Mouse (Mus musculus) hindbrain, embryonic 12.5 days (tissue): ENCODE measurements around the gene Gap43. TPM values are rescaled to one million over a fixed set of nuclear protein-coding genes. Genes with fewer than 3 reads are reported as not detected.
A peak's percentile ranks its signal among the peaks of the same experiment; 100 is the strongest.

Source experiments
- ATAC-seq: fragments of 200-750 bp; cut with Nextera tagmentation; 2 replicates; pipeline ENCODE4 v1.8.0; 2017; ENCODE audit warnings: moderate TSS enrichment; ENCODE audit not compliant: low FRiP score
- H3K27ac ChIP-seq: fragments of 300-500 bp; sonication (generic); 2 replicates; pipeline ENCODE4 v1.5.1; 2016; ENCODE audit warnings: mild to moderate bottlenecking
- H3K27me3 ChIP-seq: fragments of 300-500 bp; sonication (generic); 2 replicates; pipeline ENCODE4 v1.6.1; 2016; ENCODE audit warnings: mild to moderate bottlenecking
- H3K36me3 ChIP-seq: fragments of 300-500 bp; sonication (generic); 2 replicates; pipeline ENCODE4 v1.6.1; 2016; ENCODE audit warnings: mild to moderate bottlenecking
- H3K4me1 ChIP-seq: fragments of 300-500 bp; sonication (generic); 2 replicates; pipeline ENCODE4 v1.6.1; 2016
- H3K4me2 ChIP-seq: fragments of 300-500 bp; sonication (generic); replicated peaks from 2 replicates; pipeline ENCODE4 v1.6.1; 2016; ENCODE audit warnings: mild to moderate bottlenecking
- H3K4me3 ChIP-seq: fragments of 300-500 bp; sonication (generic); 2 replicates; pipeline ENCODE4 v1.5.1; 2016; ENCODE audit warnings: mild to moderate bottlenecking
- H3K9ac ChIP-seq: fragments of 300-500 bp; sonication (generic); 2 replicates; pipeline ENCODE4 v1.6.1; 2016; ENCODE audit warnings: mild to moderate bottlenecking, moderate library complexity
- H3K9me3 ChIP-seq: fragments of 300-500 bp; sonication (generic); replicated peaks from 2 replicates; pipeline ENCODE4 v1.6.1; 2016; ENCODE audit warnings: mild to moderate bottlenecking
- WGBS: fragments of 180-500 bp; shearing (Covaris S2); methylation state at CpG from one replicate; pipeline ENCODE4 v1.1.7; 2016; 5-methylcytosine and 5-hydroxymethylcytosine counted together
- polyA plus RNA-seq: library from polyadenylated mRNA; unstranded; fragments of >200 nt; fragmentation: Nextera tagmentation; extraction: Ambion mirVana; gene quantifications from 2 replicates; pipeline ENCODE4 v1.2.1, GENCODE M21; 2016

The Gap43 gene
- polyA plus RNA-seq, 1 experiment from 2014 or later, result 433 TPM

DNA sequence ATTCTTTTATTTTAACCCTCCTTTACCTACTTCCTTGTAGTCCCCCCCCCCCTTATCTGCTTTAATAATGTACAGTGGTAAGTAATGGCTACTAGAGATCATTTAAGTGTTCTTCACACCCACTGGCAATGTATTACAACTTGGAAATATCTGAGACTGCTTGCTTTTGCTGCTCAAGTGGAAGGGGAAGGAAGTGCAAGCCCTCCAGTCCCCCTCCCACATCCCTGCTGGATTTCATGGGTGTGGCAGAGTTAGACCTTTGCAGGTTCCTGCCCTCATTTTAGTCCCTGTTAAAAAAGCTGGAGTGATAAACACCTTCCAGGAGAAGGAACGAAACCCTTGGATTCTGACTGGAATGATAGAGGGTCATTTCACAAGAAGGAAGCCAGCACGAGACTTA lies 2.8 kb downstream of the Gap43 start:
- Histone ChIP-seq H3K4me2 (peak overlapping the region; percentile 65), H3K4me3 (peak overlapping the region; percentile 48), H3K36me3 (no peaks in the 10 kb centered on the region), H3K9ac (peak overlapping the region; percentile 63; the same call in 1 of the 2 replicates), H3K27me3 (no peaks in the 10 kb centered on the region), H3K27ac (peak overlapping the region; percentile 88), H3K4me1 (peaks cover 28% of the 10 kb centered on the region), H3K9me3 (no peaks in the 10 kb centered on the region)
- ATAC-seq, result no peak
- WGBS, result 31% methylated on average over 2 of the region's 2 CpGs

GRCm38 (mm10) chr16:42336610-42337009 lies 3.8 kb downstream of the Gap43 start:
- Histone ChIP-seq H3K9ac (no peak overlapping the region), H3K4me2 (peak overlapping the region; percentile 65), H3K9me3 (no peaks in the 10 kb centered on the region), H3K27ac (peak overlapping the region; percentile 26; the same call in 1 of the 2 replicates), H3K27me3 (no peaks in the 10 kb centered on the region), H3K36me3 (no peaks in the 10 kb centered on the region), H3K4me3 (peak overlapping the region; percentile 16; the same call in 1 of the 2 replicates), H3K4me1 (peaks cover 32% of the 10 kb centered on the region)
- 26% methylated on average over 2 of the region's 2 CpGs for WGBS
- no peak for ATAC-seq

- no peak for ATAC-seq
- Histone ChIP-seq H3K36me3 (no peaks in the 10 kb centered on the region), H3K9me3 (no peaks in the 10 kb centered on the region), H3K9ac (no peak overlapping the region), H3K4me2 (no peak overlapping the region), H3K4me1 (peaks cover 10% of the 10 kb centered on the region), H3K27ac (no peak overlapping the region), H3K27me3 (no peaks in the 10 kb centered on the region), H3K4me3 (no peak overlapping the region)
- WGBS, result 30% methylated on average over 4 of the region's 4 CpGs
Observed at GRCm38 (mm10) chr16:42332321-42332720, 8.1 kb downstream of the Gap43 start.

DNA sequence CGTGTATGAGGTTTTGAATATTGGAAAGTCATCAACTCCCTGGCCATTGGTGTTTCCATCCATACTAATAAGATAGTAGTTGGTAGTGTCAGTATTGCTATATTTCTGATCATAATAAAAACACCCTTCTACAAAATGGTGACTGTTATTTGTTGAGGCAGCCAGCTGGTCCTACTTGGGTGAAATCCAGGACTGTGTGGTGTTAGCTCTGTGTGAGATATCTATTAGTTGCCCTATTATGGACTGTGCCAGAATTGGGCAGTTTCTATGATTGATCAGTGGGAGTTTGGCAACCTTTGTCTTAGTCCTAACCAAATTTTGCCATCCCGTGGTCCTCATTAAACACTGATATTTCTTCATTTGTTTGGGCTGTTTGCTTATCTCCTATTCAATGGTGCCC lies 14.3 kb downstream of the Gap43 start:
- 86% methylated on average over 2 of the region's 2 CpGs for WGBS
- Histone ChIP-seq H3K4me3 (no peak overlapping the region), H3K9me3 (no peaks in the 10 kb centered on the region), H3K36me3 (no peaks in the 10 kb centered on the region), H3K27me3 (no peaks in the 10 kb centered on the region), H3K4me2 (no peak overlapping the region), H3K4me1 (no peaks in the 10 kb centered on the region), H3K27ac (no peak overlapping the region), H3K9ac (no peak overlapping the region)
- ATAC-seq, result no peak

GRCm38 (mm10) chr16:42325536-42325935 lies 14.9 kb downstream of the Gap43 start:
- ATAC-seq, result no peak

GRCm38 (mm10) chr16:42319831-42320230 lies 20.6 kb downstream of the Gap43 start:
- no peak overlapping the region for H3K9ac ChIP-seq
- H3K4me1 ChIP-seq, result no peaks in the 10 kb centered on the region
- H3K9me3 ChIP-seq, result no peaks in the 10 kb centered on the region
- no peaks in the 10 kb centered on the region for H3K27me3 ChIP-seq
- H3K4me3 ChIP-seq, result no peak overlapping the region
- H3K27ac ChIP-seq, result no peak overlapping the region
- ATAC-seq, result no peak
- H3K4me2 ChIP-seq, result no peak overlapping the region
- H3K36me3 ChIP-seq, result no peaks in the 10 kb centered on the region

More at GRCm38 (mm10) chr16:42325536-42325935, 14.9 kb downstream of the Gap43 start:
- Histone ChIP-seq H3K9ac (no peak overlapping the region), H3K27ac (no peak overlapping the region), H3K4me1 (no peaks in the 10 kb centered on the region), H3K9me3 (no peaks in the 10 kb centered on the region), H3K4me3 (no peak overlapping the region), H3K36me3 (no peaks in the 10 kb centered on the region), H3K27me3 (no peaks in the 10 kb centered on the region), H3K4me2 (no peak overlapping the region)

DNA sequence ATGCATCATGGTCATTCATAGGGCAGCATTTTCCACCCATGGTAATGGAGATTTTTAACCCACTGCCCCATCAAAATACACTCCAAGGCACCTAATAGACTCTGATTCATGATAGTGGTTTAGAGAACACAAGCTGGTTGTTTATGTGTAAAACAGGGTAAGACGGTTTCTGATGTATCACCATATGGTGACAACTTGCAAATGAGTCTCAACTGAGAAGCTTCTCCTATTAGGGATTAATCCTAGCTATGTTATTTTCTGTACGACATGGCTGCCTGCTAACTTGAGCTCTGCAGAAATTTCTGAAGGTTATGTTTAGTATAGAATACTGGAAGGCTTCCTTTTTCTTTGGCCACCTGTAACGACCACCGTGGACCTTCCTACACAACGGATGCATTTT lies 21.1 kb downstream of the Gap43 start:
- Histone ChIP-seq H3K27ac (no peak overlapping the region), H3K36me3 (no peaks in the 10 kb centered on the region), H3K4me1 (no peaks in the 10 kb centered on the region), H3K4me3 (no peak overlapping the region), H3K9ac (no peak overlapping the region), H3K4me2 (no peak overlapping the region), H3K9me3 (no peaks in the 10 kb centered on the region), H3K27me3 (no peaks in the 10 kb centered on the region)
- no peak for ATAC-seq
- WGBS, result 86% methylated on average over 5 of the region's 5 CpGs

GRCm38 (mm10) chr16:42312125-42312524 lies 28.3 kb downstream of the Gap43 start:
- H3K27ac ChIP-seq, result no peak overlapping the region
- no peaks in the 10 kb centered on the region for H3K36me3 ChIP-seq
- ATAC-seq, result no peak
- no peak overlapping the region for H3K9ac ChIP-seq
- no peak overlapping the region for H3K4me2 ChIP-seq
- no peaks in the 10 kb centered on the region for H3K27me3 ChIP-seq
- H3K9me3 ChIP-seq, result no peaks in the 10 kb centered on the region
- 97% methylated on average over 1 of the region's 1 CpGs for WGBS
- H3K4me1 ChIP-seq, result peaks cover 10% of the 10 kb centered on the region; the same call in 1 of the 2 replicates
- no peak overlapping the region for H3K4me3 ChIP-seq

GRCm38 (mm10) chr16:42308761-42309160 lies 31.7 kb downstream of the Gap43 start:
- Histone ChIP-seq H3K27me3 (no peaks in the 10 kb centered on the region), H3K36me3 (no peaks in the 10 kb centered on the region), H3K27ac (no peak overlapping the region), H3K4me2 (no peak overlapping the region), H3K4me3 (no peak overlapping the region), H3K4me1 (peaks cover 34% of the 10 kb centered on the region), H3K9ac (no peak overlapping the region), H3K9me3 (no peaks in the 10 kb centered on the region)
- 67% methylated on average over 1 of the region's 1 CpGs for WGBS
- ATAC-seq, result peak; percentile 51

DNA sequence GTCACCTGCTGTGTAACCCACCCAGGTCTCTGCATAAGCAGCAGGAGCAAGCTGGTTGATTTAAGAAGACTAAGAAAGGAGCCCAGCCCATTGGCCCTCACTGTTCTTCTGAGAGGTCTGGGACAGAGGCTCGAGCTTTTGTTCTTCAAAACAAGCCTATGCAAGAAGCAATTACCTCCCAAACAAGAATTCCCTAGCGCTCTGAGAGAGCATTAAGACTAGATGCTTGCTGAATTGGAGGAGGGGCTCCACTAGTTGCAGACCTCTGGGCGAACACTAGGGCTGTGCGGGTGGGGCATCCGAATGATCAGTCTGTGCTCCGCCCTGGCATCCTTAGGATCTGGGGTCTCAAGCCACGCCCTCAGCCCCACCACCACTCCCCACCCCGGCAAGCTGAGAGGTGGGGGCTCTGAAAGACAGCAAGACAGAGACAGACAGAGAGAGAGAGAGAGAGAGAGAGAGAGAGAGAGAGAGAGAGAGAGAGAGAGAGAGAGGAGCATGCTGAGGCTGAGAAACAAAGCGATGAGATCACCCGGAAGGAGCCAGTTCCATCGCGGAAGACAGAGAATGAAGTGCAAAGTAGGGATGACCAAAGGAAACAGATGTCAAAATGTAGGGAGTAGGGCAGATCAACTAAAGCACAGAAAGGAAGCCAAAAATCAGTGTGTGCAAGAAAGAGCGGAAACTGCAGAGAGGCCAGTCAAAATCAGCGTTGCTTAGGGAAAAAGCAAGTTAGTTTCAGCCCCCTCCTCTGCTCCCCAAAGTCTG lies 34.3 kb downstream of the Gap43 start:
- whole genome bisulfite sequencing, result 4% methylated on average over 14 of the region's 14 CpGs
- Histone ChIP-seq H3K4me3 (peak overlapping the region; percentile 23), H3K36me3 (no peaks in the 10 kb centered on the region), H3K9me3 (no peaks in the 10 kb centered on the region), H3K9ac (peak overlapping the region; percentile 51), H3K27ac (peak overlapping the region; percentile 66; the same call in 1 of the 2 replicates), H3K4me2 (peak overlapping the region; percentile 56), H3K27me3 (no peaks in the 10 kb centered on the region), H3K4me1 (peaks cover 41% of the 10 kb centered on the region)
- peak; percentile 88 for ATAC-seq

DNA sequence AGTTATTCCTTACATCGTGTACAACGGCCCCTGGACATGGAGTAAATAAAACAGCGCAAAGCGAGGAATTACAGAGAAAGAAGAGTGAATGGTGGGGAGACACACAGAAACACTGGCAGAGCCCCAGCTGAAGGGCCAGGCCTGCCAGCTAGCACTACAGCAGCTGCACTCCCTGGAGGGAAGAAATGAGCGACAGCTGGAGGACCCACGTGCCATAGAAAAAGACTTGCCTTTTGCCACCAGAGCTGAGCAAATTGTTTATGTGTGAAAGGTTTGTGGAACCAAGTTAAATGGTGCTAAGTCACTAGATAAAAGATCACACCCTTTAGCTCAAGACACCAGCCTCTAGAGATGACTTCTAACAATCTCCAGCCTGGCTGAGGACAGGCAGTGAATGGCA lies 37.0 kb downstream of the Gap43 start:
- no peaks in the 10 kb centered on the region for H3K27me3 ChIP-seq
- ATAC-seq, result no peak
- peak overlapping the region; percentile 50 for H3K27ac ChIP-seq
- H3K9me3 ChIP-seq, result no peaks in the 10 kb centered on the region
- peaks cover 33% of the 10 kb centered on the region for H3K4me1 ChIP-seq
- no peak overlapping the region for H3K9ac ChIP-seq
- no peaks in the 10 kb centered on the region for H3K36me3 ChIP-seq
- no peak overlapping the region for H3K4me2 ChIP-seq
- no peak overlapping the region for H3K4me3 ChIP-seq
- WGBS, result 53% methylated on average over 6 of the region's 6 CpGs

DNA sequence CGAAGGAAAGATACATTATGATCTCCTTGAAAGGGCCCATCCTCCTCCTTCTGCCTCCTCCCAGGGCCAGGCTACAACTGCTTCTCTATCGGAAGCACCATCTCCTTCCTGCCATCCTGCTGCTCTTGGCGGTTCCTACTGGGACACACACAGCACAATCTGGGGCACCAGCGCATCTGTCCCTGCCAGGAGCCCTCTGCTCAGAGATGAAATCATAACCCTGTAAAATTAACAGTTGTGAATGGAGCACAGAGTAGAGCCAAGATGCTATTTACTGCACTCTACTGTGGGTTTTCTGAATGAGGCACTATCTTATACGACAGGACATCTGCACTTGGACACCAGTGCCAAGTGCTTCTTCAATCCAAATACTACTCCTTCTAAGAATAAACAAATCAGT lies 46.0 kb downstream of the Gap43 start:
- H3K4me1 ChIP-seq, result no peaks in the 10 kb centered on the region
- H3K27ac ChIP-seq, result no peak overlapping the region
- peaks cover 3% of the 10 kb centered on the region; the same call in 1 of the 2 replicates for H3K36me3 ChIP-seq
- H3K27me3 ChIP-seq, result no peaks in the 10 kb centered on the region
- no peak overlapping the region for H3K4me2 ChIP-seq
- H3K9ac ChIP-seq, result no peak overlapping the region
- no peak overlapping the region for H3K4me3 ChIP-seq
- no peak for ATAC-seq
- H3K9me3 ChIP-seq, result no peaks in the 10 kb centered on the region
- WGBS, result 91% methylated on average over 5 of the region's 5 CpGs

- Histone ChIP-seq H3K36me3 (peaks cover 3% of the 10 kb centered on the region; the same call in 1 of the 2 replicates), H3K4me1 (no peaks in the 10 kb centered on the region), H3K9me3 (no peaks in the 10 kb centered on the region), H3K4me2 (no peak overlapping the region), H3K9ac (no peak overlapping the region), H3K27me3 (no peaks in the 10 kb centered on the region), H3K4me3 (no peak overlapping the region), H3K27ac (no peak overlapping the region)
- no peak for ATAC-seq
- WGBS, result 92% methylated on average over 2 of the region's 2 CpGs
Observed at GRCm38 (mm10) chr16:42294056-42294455, 46.4 kb downstream of the Gap43 start.
